Mouse (Mus musculus): Measurements from ENCODE around the gene Lrtm2. TPM values are rescaled to one million over a fixed set of nuclear protein-coding genes. Genes with fewer than 3 reads are reported as not detected.
"Not testable (repeated sequence)": the region's sequence is repeated elsewhere in the genome, so short reads cannot be mapped to it uniquely, and the experiment has no call there.

The Lrtm2 gene
- polyA plus RNA-seq (2017; shearing (Covaris generic)), result under 1 TPM in 2 of 3 experiments, not detected in 1; 0.09 to 0.26 TPM

GRCm38 (mm10) chr6:119330506-119330905 lies at the start of gene Lrtm2:
Lrtm2 (minus strand) TSS chr6:119330766.
- no peak for ATAC-seq

DNA sequence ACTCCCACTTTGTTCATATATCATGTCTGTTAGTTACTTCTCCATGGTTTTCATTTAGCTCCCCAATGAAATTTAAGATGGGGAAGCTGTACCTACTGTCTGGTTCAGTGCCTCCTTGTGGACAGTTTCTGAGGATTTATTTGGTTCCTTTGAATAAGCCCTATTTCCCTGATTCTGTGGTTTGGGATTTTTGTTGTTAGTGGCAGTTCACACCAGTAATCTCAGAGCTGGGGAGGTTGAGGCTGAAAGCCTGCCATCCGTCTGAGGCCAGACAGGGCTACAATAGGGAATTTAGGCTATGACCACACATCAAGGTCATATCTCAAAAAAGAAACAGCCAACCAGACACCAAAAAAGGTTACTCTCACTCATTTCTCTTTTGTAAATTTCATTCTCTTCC lies 48.1 kb upstream of the Lrtm2 start:
- ATAC-seq, result no peak

DNA sequence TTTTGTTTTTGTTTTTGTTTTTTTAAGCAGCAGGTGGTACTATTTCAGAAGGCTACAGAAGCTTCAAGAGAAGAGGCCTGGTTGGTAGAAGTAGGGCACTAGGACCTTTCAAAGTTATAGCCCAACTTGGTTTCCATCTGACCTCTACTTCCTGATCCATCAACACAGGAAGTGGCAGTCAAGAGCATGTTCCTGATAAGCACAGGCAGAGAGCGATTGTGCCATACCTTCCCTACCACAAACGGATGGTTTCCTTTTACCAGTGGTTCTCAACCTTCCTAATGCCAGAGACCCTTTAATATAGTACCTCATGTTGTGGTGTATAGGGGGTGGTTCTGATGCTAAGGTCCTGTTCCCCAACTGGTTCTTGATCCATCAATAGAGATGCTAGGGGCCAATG lies 47.0 kb upstream of the Lrtm2 start:
- peak; percentile 87 for ATAC-seq

DNA sequence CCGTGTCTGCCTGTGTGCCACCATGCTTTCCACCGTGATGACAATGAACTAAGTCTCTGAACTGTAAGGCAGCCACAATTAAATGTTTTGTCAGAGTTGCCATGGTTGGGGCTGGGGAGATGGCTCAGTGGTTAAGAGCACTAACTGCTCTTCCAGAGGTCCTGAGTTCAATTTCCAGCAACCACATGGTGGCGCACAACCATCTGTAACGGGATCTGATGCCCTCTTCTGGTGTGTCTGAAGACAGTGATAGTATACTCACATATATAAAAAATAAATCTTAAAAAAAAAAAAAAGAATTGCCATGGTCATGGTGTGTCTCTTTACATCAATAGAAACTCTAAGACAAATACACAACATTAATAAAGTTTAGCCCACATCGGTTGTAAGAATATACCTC lies 44.5 kb upstream of the Lrtm2 start:
- no peak for ATAC-seq

DNA sequence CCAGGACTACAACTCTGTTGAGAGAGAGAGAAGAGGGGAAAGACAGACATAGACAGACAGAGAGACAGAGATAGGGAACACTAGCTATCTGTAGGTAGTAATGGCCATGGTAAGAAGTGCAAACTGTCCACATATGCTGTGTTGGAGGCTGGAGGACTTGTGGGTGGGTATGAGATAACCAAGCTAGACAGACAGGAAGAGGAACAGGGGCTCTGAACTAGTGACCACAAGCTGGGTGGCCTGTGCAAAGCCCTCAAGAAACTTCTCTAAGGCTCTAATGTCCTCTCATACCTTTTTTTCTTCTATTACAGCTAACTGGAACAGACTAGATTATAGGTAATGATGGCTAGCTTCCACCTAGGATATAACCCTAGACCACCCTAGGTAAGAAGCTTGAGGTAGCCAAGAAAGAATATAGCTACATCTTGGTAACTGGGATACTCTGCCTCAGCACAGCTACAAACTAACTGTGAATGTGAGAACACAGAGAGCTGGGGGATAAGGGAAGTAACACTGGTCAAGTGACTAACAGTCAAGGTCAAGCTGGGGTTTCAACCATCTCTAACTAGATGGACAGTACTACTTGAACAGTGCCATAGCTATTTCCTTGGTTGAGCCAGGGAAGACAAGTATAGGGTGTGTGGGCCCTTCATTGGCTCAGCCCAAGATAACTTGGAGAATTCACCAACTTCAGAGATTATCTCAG lies 42.6 kb upstream of the Lrtm2 start:
- ATAC-seq, result no peak

- no peak for ATAC-seq
Measured at GRCm38 (mm10) chr6:119372237-119372636, 41.7 kb upstream of the Lrtm2 start.

- no peak for ATAC-seq
Measured at GRCm38 (mm10) chr6:119371624-119372023, 41.1 kb upstream of the Lrtm2 start.

GRCm38 (mm10) chr6:119367382-119367781 lies 36.8 kb upstream of the Lrtm2 start:
- peak; percentile 44 for ATAC-seq

DNA sequence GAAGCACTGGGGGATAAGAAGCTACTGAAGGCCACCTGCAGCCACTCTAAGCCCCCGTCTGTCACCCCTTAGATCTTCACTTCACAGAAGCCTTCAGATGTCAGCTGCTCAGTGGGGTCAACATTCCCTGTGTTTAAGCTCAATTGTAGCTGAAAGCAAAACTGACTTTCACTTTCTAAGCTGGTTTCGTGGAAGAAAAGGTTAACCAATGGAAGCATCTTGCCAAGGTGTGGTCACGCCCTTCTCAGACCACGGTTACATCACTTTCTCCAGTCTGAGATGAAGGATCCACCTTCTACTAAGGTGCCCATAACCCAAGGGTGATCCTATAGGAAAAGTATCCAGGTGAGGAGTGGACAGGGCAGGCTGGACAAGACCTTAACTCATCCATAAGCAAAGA lies 36.2 kb upstream of the Lrtm2 start:
- peak; percentile 74 for ATAC-seq

DNA sequence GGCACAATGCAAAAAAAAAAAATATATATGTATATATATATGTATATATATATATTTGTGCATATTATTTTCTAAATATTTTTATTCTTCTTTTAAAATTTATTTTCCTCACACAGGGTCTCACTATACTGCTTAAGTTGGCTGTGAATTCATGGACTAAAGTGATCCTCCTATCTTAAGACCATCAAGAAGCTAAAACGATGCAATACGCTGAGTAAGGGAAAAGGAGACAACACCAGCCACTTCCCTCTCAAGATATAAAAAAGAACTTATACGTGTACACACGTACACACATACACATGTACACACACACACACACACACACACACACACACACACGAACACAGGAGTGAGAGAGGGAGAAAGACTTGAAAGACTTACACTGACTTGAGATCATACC lies 33.0 kb upstream of the Lrtm2 start:
- ATAC-seq, result no peak

- ATAC-seq, result no peak
Measured at GRCm38 (mm10) chr6:119360925-119361702, 30.5 kb upstream of the Lrtm2 start.

DNA sequence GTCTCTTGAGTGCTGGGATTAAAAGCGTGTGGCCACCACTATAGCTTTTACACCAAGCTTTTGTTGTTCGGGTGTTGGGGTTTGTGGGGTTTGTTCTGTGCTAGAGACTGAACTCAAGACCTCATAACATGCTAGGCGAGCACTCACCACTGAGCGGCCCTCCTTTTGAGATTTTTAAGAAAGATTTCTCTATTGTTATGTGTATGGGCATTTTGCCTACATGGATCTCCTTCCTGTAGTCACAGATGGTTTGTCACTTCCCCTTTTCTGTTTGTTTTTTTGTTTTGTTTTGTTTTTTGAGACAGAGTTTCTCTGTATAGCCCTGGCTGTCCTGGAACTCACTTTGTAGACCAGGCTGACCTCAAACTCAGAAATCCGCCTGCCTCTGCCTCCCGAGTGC lies 29.7 kb upstream of the Lrtm2 start:
- not testable (repeated sequence) for ATAC-seq

DNA sequence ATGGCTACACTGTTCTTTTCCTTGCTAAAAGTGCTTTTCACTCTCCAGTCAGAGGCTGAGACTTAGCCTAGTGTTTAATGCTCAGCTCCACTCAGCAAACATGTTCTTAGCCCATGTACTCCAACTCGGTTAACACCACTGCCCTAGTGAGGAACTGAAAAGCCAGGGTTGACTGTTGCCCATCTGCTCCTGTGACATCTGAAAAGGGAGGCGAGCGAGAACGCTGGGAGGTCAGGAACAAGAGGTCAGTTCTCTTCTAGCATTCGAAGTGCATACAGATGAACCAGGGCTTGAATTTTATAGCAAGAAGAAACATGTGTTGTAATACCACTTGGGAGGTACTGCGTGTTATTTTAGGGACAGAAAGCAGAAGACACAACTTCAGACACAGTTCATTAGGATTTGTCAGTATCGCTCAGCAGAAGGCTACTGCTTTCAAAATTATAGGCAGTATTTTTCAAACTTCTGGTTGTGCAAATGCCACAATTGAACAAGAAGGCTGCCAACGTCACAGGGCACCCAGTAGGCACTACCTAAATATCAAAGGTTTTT lies 27.5 kb upstream of the Lrtm2 start:
- no peak for ATAC-seq

GRCm38 (mm10) chr6:119352501-119352900 lies 21.9 kb upstream of the Lrtm2 start:
- no peak for ATAC-seq

GRCm38 (mm10) chr6:119351656-119352055 lies 21.1 kb upstream of the Lrtm2 start:
- no peak for ATAC-seq

- no peak for ATAC-seq
Measured at GRCm38 (mm10) chr6:119350703-119351198, 20.2 kb upstream of the Lrtm2 start.

GRCm38 (mm10) chr6:119348234-119348633 lies 17.7 kb upstream of the Lrtm2 start:
- peak; percentile 65 for ATAC-seq

- ATAC-seq, result no peak
Measured at GRCm38 (mm10) chr6:119347813-119348212, 17.2 kb upstream of the Lrtm2 start.

DNA sequence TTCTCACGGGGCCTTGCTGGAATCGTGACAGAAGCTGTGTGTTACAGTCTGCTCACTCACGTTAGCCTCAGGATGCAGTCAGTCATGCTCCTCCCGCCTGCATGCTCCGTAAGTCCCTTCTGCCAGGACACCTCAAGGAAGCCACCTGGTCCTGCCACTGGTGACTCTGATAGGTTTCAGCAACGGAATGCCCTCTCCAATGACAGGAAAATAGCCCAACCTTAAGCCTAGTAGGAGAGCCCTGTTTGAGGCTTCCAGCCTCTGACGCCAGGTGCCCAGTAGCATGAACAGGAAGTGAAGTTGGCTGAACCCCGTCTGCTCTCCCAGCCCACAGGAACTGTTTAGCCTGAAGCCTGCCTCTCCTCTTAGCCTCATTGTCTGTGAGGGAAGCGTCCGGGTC lies 15.7 kb upstream of the Lrtm2 start:
- no peak for ATAC-seq

GRCm38 (mm10) chr6:119341409-119341808 lies 10.8 kb upstream of the Lrtm2 start:
- peak; percentile 63 for ATAC-seq

GRCm38 (mm10) chr6:119338121-119338912 lies 7.8 kb upstream of the Lrtm2 start:
- ATAC-seq, result no peak

DNA sequence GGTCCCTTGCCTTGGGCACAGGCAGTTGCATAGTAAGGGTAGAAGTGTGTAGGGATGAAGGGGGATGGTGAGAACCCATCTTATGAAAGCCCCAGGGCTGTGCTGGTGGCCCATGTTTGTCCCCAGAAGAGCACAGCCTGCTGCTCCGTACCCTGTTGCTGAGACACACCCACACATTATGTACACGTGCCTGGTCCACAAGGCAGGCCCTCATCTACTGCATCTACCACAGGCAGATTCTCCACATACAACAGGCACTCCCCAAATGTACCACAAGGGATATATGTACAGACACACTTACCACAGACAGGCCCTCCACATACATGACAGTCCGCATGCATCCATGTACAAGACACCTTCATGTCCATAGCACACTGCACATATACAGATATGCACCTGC lies 6.7 kb upstream of the Lrtm2 start:
- no peak for ATAC-seq

GRCm38 (mm10) chr6:119336124-119336523 lies 5.6 kb upstream of the Lrtm2 start:
- ATAC-seq, result peak; percentile 92
